Mouse (Mus musculus) MEL-GATA-1-ER (cell line): Measurements from ENCODE around the gene Zfp771.

ENCODE experiments used
- DNase-seq: peaks from one replicate; pipeline ENCODE4 v3.0.0-alpha.2; 2012; ENCODE audit warnings: low read depth; ENCODE audit errors: extremely low read depth

Gene Zfp771

GRCm38 (mm10) chr7:127282190-127282589, 38.1 kb downstream of the Zfp771 start:
- DNase-seq, result no peak

DNA sequence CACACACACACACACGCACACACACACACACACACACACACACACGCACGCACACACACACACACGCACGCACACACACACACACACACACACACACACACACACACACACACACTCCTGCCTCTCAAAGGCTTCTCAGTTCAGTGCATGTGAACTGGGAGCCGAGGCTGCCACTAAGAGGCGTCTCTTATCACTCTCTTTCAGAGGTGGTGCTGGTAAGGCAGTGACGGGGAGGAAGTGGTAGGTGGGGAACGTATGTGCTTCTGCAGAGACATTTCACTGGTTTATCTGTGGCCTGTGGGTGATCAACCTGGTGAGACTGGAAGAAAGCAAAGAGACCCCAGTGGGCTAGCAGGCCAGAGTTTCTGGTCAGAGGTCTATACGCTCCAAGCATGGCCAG, 41.1 kb downstream of the Zfp771 start:
- peak; percentile 86 for DNase-seq

- DNase-seq, result no peak
Measured at GRCm38 (mm10) chr7:127287940-127288339, 43.9 kb downstream of the Zfp771 start.

DNA sequence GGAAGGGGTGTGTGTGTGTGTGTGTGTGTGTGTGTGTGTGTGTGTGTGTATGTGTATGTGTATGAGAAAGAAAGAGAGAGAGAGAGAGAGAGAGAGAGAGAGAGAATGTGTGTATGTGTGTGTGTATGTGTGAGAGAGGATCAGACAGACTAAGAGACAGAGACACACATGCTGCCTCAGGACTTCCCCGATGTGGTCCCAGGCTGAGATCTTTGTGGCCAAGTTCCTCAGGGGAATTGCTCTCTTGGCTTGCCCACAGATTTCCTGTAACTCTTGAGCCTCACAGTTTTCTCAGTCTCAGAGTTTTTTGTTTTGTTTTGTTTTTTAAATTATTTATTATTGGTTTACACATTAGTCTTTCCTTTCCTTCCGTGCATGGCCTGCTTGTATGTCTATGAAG, 45.2 kb downstream of the Zfp771 start:
- DNase-seq, result no peak

DNA sequence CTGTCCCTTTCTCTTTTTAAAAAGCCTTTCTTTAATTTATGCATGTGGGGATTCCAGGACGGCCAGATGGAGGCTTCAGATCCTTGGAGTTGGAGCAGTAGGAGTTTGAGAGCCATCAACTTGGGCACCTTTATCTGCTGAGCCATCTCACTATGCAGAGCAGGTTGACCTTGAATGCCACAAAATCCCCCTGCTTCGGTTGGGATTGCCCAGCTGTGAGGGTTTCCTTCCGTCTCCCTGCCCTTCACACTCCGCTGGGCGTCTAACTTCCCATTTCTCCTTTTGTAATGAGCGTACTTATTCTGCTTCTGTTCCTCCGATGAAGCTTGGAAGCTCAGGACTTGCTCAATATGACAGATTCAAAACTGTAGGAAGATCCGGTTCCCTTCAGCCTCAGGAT, 46.1 kb downstream of the Zfp771 start:
- no peak for DNase-seq

- no peak for DNase-seq
Measured at GRCm38 (mm10) chr7:127296098-127296497, 52.0 kb downstream of the Zfp771 start, which contains the start of gene Itgal. Gene Itgal, plus strand, starts transcription at chr7:127296260.

GRCm38 (mm10) chr7:127296786-127297555, 52.9 kb downstream of the Zfp771 start:
- DNase-seq, result no peak

DNA sequence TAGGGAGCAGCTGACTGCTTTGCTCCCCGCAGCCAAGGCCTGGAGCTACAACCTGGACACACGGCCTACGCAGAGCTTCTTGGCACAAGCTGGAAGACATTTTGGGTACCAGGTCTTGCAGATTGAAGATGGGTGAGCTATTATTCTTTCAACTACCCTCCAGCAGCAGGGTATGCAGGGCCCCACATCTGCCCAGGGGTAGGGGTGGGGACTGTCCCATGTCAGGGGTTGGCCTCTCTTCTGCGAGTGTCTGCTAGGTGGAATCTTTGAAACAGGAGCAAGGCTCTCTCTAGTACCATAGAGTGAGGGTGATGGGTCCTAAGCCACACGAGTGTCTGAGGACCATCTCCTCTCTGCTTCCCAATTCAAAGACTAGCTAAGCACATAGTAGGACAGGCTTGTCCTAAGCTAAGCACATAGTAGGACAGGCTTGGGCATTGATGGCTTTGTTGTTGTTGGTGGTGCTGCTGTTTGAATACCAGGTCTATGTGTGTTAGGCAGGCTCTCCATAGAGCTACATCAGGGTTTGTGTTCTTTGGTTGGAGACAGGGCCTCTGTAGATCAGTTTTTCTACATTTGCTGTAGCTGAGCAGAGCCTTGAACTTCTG, 53.6 kb downstream of the Zfp771 start:
- DNase-seq, result no peak
